ENCODE assay signal across 13 mouse cellular contexts in the genomic region with DNA sequence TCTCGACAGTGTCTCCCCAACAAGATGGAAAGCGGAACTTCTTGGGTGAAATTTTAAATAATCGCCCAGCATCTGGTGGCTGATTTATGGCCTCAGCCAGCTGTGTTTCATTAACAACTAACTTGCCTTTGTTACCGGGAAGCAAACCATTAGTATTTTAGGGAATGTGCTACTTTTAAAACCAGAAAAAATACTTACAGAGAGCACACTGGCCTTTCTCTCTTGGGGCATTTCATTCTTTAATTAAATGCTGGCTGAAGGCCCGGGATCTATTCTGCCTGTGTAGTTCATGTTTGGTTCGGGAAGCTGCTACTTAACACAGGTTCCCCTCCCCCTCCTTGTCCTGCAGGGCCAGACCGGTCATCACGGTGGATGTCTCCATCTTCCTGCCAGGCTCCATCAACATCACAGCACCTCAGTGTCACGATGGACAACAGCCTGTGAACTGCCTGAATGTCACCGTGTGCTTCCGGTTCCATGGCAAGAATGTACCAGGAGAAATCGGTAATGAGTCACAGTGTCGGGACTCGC.
A peak's percentile ranks its signal among the peaks of the same experiment; 100 is the strongest.
DNase-seq lines count a peak whose midpoint lies in the region; ATAC-seq lines count a peak whose summit lies in the region.
"Had no signal": no experiment of that assay in that cellular context is flagged by ENCODE, and none has a peak within 500 bp of the region (broad histone marks: within the 10 kb centered on the region; RNA-seq: fewer than 3 reads in every experiment).

No protein-coding gene starts in this region.

- no peaks in the 10 kb centered on the region for H3K27me3 ChIP-seq in embryonic facial prominence, embryonic 14.5 days (replicated peaks; ENCODE audit: control insufficient read depth, insufficient read depth, low read length)
- H3K27me3 ChIP-seq in limb, embryonic 12.5 days, result no peaks in the 10 kb centered on the region
- H3K27me3 ChIP-seq: hindbrain, embryonic 15.5 days; midbrain, embryonic 12.5 days had no signal

- no peak overlapping the region for H3K4me2 ChIP-seq in embryonic facial prominence, embryonic 14.5 days (ENCODE audit: low read depth, low read length)
- H3K4me2 ChIP-seq in limb, embryonic 12.5 days, result peak overlapping the region; percentile 38
- H3K4me2 ChIP-seq: hindbrain, embryonic 15.5 days; midbrain, embryonic 12.5 days had no signal

- no peak overlapping the region for H3K4me3 ChIP-seq in embryonic facial prominence, embryonic 14.5 days (ENCODE audit: low read depth, low read length)
- no peak overlapping the region for H3K4me3 ChIP-seq in limb, embryonic 12.5 days (replicated peaks)
- H3K4me3 ChIP-seq: hindbrain, embryonic 15.5 days; midbrain, embryonic 12.5 days had no signal

- peak; percentile 36 for DNase-seq in kidney, adult 9 months
- DNase-seq in kidney, adult 8-10 months, result no peak
- DNase-seq in embryo, embryonic 10.5 days (ENCODE audit: low spot score), result peak; percentile 56
- DNase-seq in embryonic facial prominence, embryonic 14.5 days (ENCODE audit: low spot score), result peak; percentile 71
- no peak for DNase-seq in frontal cortex, postnatal 14 days (ENCODE audit: low spot score in 2 of 2)
- DNase-seq: cerebellum, adult 11 months; heart, adult 18-20 months; liver, postnatal 0 days; thymus, postnatal 36 days had no signal

- H3K9me3 ChIP-seq in embryonic facial prominence, embryonic 14.5 days (ENCODE audit: control insufficient read depth, low read length), result no peaks in the 10 kb centered on the region
- H3K9me3 ChIP-seq in limb, embryonic 12.5 days, result no peaks in the 10 kb centered on the region
- H3K9me3 ChIP-seq: hindbrain, embryonic 15.5 days; midbrain, embryonic 12.5 days had no signal

- peaks cover 38% of the 10 kb centered on the region for H3K4me1 ChIP-seq in embryonic facial prominence, embryonic 14.5 days (ENCODE audit: control insufficient read depth, insufficient read depth, low read length)
- H3K4me1 ChIP-seq in limb, embryonic 12.5 days (replicated peaks), result peaks cover 42% of the 10 kb centered on the region
- H3K4me1 ChIP-seq: midbrain, embryonic 12.5 days had no signal

- no peak for ATAC-seq in embryonic facial prominence, embryonic 14.5 days (ENCODE audit: low read depth)
- peak; percentile 28 for ATAC-seq in limb, embryonic 12.5 days (ENCODE audit: insufficient number of reproducible peaks, insufficient read depth, low FRiP score, low TSS enrichment, low read depth)
- no peak for ATAC-seq in monocyte, adult 5-6 weeks (replicated peaks; ENCODE audit: insufficient number of reproducible peaks, low FRiP score, low TSS enrichment, poor library complexity, severe bottlenecking)
- ATAC-seq: liver, postnatal 0 days had no signal

- WGBS in embryonic facial prominence, embryonic 14.5 days, result 35% methylated on average over 14 of the region's 14 CpGs
- WGBS in limb, embryonic 12.5 days, result 12% methylated on average over 14 of the region's 14 CpGs

- no peak overlapping the region; the same call in 1 of the 2 replicates for H3K27ac ChIP-seq in embryonic facial prominence, embryonic 14.5 days (replicated peaks; ENCODE audit: low read depth, low read length)
- H3K27ac ChIP-seq in limb, embryonic 12.5 days, result peak overlapping the region; percentile 70
- H3K27ac ChIP-seq: hindbrain, embryonic 15.5 days; midbrain, embryonic 12.5 days had no signal

- H3K36me3 ChIP-seq in embryonic facial prominence, embryonic 14.5 days (ENCODE audit: control insufficient read depth, insufficient read depth, low read length), result 0 out of 2 replicates have a peak, but pooled peaks cover 9% of the 10 kb centered on the region
- H3K36me3 ChIP-seq in limb, embryonic 12.5 days, result peaks cover 18% of the 10 kb centered on the region; the same call in 1 of the 2 replicates
- H3K36me3 ChIP-seq: hindbrain, embryonic 15.5 days; midbrain, embryonic 12.5 days had no signal

- H3K9ac ChIP-seq in embryonic facial prominence, embryonic 14.5 days (ENCODE audit: low read depth, low read length), result 0 out of 2 replicates have a peak overlapping the region, but pooled peaks have one; percentile 14
- no peak overlapping the region for H3K9ac ChIP-seq in limb, embryonic 12.5 days (replicated peaks)
- H3K9ac ChIP-seq: hindbrain, embryonic 15.5 days; liver, postnatal 0 days; midbrain, embryonic 12.5 days had no signal

Comparison
In these comparisons a context has a peak if more than half of its experiments do, and no peak if none do; other contexts are left out.
1. DNase-seq: peak in kidney, adult 9 months (single experiment), embryo, embryonic 10.5 days (single experiment) and embryonic facial prominence, embryonic 14.5 days (single experiment); none in kidney, adult 8-10 months (0 of 2) and frontal cortex, postnatal 14 days (0 of 2).